Mouse (Mus musculus) hindbrain, embryonic 10.5 days (tissue): ENCODE data around the gene Lrrc25. TPM values are rescaled to one million over a fixed set of nuclear protein-coding genes. Genes with fewer than 3 reads are reported as not detected.
A peak's percentile ranks its signal among the peaks of the same experiment; 100 is the strongest.

Source experiments
- DNase-seq: peaks from one replicate; pipeline ENCODE4 v3.0.0-alpha.2; 2017; ENCODE audit warnings: low spot score
- H3K27ac ChIP-seq: fragments of 300-500 bp; sonication (generic); 2 replicates; pipeline ENCODE4 v1.5.1; 2016; ENCODE audit warnings: mild to moderate bottlenecking, moderate library complexity
- H3K27me3 ChIP-seq: fragments of 300-500 bp; sonication (generic); 2 replicates; pipeline ENCODE4 v1.6.1; 2016; ENCODE audit warnings: mild to moderate bottlenecking; ENCODE audit not compliant: poor library complexity, insufficient read depth, severe bottlenecking
- H3K36me3 ChIP-seq: fragments of 300-500 bp; sonication (generic); 2 replicates; pipeline ENCODE4 v1.6.1; 2016; ENCODE audit warnings: mild to moderate bottlenecking, moderate library complexity
- H3K4me1 ChIP-seq: fragments of 300-500 bp; sonication (generic); replicated peaks from 2 replicates; pipeline ENCODE4 v1.6.1; 2016; ENCODE audit warnings: mild to moderate bottlenecking
- H3K4me3 ChIP-seq: fragments of 300-500 bp; sonication (generic); 2 replicates; pipeline ENCODE4 v1.5.1; 2016; ENCODE audit warnings: mild to moderate bottlenecking, moderate library complexity
- H3K9me3 ChIP-seq: fragments of 300-500 bp; sonication (generic); 2 replicates; pipeline ENCODE4 v1.6.1; 2016; ENCODE audit warnings: mild to moderate bottlenecking, moderate library complexity
- WGBS: fragments of 180-500 bp; shearing (Covaris S2); methylation state at CpG from one replicate; pipeline ENCODE4 v1.1.7; 2016; 5-methylcytosine and 5-hydroxymethylcytosine counted together
- polyA plus RNA-seq: library from polyadenylated mRNA; unstranded; fragments of >200 nt; fragmentation: Nextera tagmentation; extraction: Ambion mirVana; gene quantifications from 2 replicates; pipeline ENCODE4 v1.2.1, GENCODE M21; 2016

Lrrc25 gene
- polyA plus RNA-seq, 1 experiment from 2014 or later = 1.6 TPM

- WGBS = 90% methylated on average over 13 of the region's 13 CpGs
- H3K27me3 ChIP-seq = peaks cover 45% of the 10 kb centered on the region
- H3K4me3 ChIP-seq = no peak overlapping the region
- DNase-seq = no peak
- peaks cover 10% of the 10 kb centered on the region for H3K9me3 ChIP-seq
- H3K27ac ChIP-seq = peak overlapping the region; percentile 87
- peaks cover 35% of the 10 kb centered on the region for H3K36me3 ChIP-seq
- H3K4me1 ChIP-seq = peaks cover 91% of the 10 kb centered on the region
Observed at GRCm38 (mm10) chr8:70602139-70602811, 13.7 kb upstream of the Lrrc25 start.

GRCm38 (mm10) chr8:70604558-70604957 is 11.4 kb upstream of the Lrrc25 start:
- 85% methylated on average over 7 of the region's 7 CpGs for WGBS
- Histone ChIP-seq H3K4me1 (peaks cover 91% of the 10 kb centered on the region), H3K36me3 (peaks cover 22% of the 10 kb centered on the region), H3K27ac (peak overlapping the region; percentile 66), H3K9me3 (peaks cover 10% of the 10 kb centered on the region), H3K4me3 (0 out of 2 replicates have a peak overlapping the region, but pooled peaks have one; percentile 7), H3K27me3 (peaks cover 46% of the 10 kb centered on the region)
- no peak for DNase-seq

- Histone ChIP-seq H3K36me3 (peaks cover 21% of the 10 kb centered on the region), H3K4me3 (peak overlapping the region; percentile 80; the same call in 1 of the 2 replicates), H3K9me3 (peaks cover 10% of the 10 kb centered on the region), H3K27me3 (peaks cover 40% of the 10 kb centered on the region), H3K4me1 (peaks cover 91% of the 10 kb centered on the region), H3K27ac (peak overlapping the region; percentile 94; the same call in 1 of the 2 replicates)
- 85% methylated on average over 9 of the region's 9 CpGs for WGBS
- DNase-seq = no peak
Observed at GRCm38 (mm10) chr8:70605871-70606779, 9.8 kb upstream of the Lrrc25 start.

GRCm38 (mm10) chr8:70606780-70607602 is 9.0 kb upstream of the Lrrc25 start:
- peak overlapping the region; percentile 80 for H3K4me3 ChIP-seq
- 66% methylated on average over 18 of the region's 18 CpGs for WGBS
- peaks cover 6% of the 10 kb centered on the region for H3K9me3 ChIP-seq
- H3K36me3 ChIP-seq = peaks cover 17% of the 10 kb centered on the region
- DNase-seq = no peak
- H3K4me1 ChIP-seq = peaks cover 91% of the 10 kb centered on the region
- peak overlapping the region; percentile 94 for H3K27ac ChIP-seq
- peaks cover 43% of the 10 kb centered on the region for H3K27me3 ChIP-seq

- H3K27me3 ChIP-seq = peaks cover 43% of the 10 kb centered on the region
- peaks cover 2% of the 10 kb centered on the region for H3K9me3 ChIP-seq
- H3K4me3 ChIP-seq = peak overlapping the region; percentile 80
- H3K4me1 ChIP-seq = peaks cover 85% of the 10 kb centered on the region
- H3K36me3 ChIP-seq = peaks cover 12% of the 10 kb centered on the region
- 32% methylated on average over 6 of the region's 6 CpGs for WGBS
- peak overlapping the region; percentile 94 for H3K27ac ChIP-seq
- no peak for DNase-seq
Observed at GRCm38 (mm10) chr8:70607603-70607897, 8.4 kb upstream of the Lrrc25 start.

GRCm38 (mm10) chr8:70607898-70608748 is 7.8 kb upstream of the Lrrc25 start:
- Histone ChIP-seq H3K36me3 (peaks cover 6% of the 10 kb centered on the region; the same call in 1 of the 2 replicates), H3K4me1 (peaks cover 80% of the 10 kb centered on the region), H3K4me3 (peak overlapping the region; percentile 80), H3K9me3 (no peaks in the 10 kb centered on the region; the same call in 1 of the 2 replicates), H3K27ac (peak overlapping the region; percentile 94), H3K27me3 (peaks cover 43% of the 10 kb centered on the region)
- WGBS = 2% methylated on average over 84 of the region's 84 CpGs
- peak; percentile 65 for DNase-seq

- no peak for DNase-seq
- Histone ChIP-seq H3K27ac (peak within 1 kb of the TSS; percentile 94), H3K9me3 (no peaks in the 10 kb centered on the region), H3K27me3 (peaks cover 42% of the 10 kb centered on the region), H3K4me1 (peaks cover 84% of the 10 kb centered on the region), H3K4me3 (peak within 1 kb of the TSS; percentile 80), H3K36me3 (0 out of 2 replicates have a peak, but pooled peaks cover 3% of the 10 kb centered on the region)
- WGBS = 7% methylated on average over 26 of the region's 26 CpGs
Observed at GRCm38 (mm10) chr8:70608749-70609367, 7.1 kb upstream of the Lrrc25 start, which contains the start of gene Ssbp4. Gene Ssbp4, minus strand, starts transcription at chr8:70608872.

- Histone ChIP-seq H3K9me3 (no peaks in the 10 kb centered on the region), H3K27me3 (peaks cover 37% of the 10 kb centered on the region), H3K27ac (peak overlapping the region; percentile 94), H3K36me3 (0 out of 2 replicates have a peak, but pooled peaks cover 3% of the 10 kb centered on the region), H3K4me3 (peak overlapping the region; percentile 80), H3K4me1 (peaks cover 80% of the 10 kb centered on the region)
- DNase-seq = peak; percentile 87
- WGBS = under 1% methylated on average over 39 of the region's 39 CpGs
Observed at GRCm38 (mm10) chr8:70609368-70609848, 6.5 kb upstream of the Lrrc25 start.

- Histone ChIP-seq H3K27ac (peak overlapping the region; percentile 94), H3K36me3 (no peaks in the 10 kb centered on the region), H3K4me3 (peak overlapping the region; percentile 80), H3K4me1 (peaks cover 75% of the 10 kb centered on the region), H3K27me3 (peaks cover 37% of the 10 kb centered on the region), H3K9me3 (no peaks in the 10 kb centered on the region)
- peak; percentile 88 for DNase-seq
- WGBS = 1% methylated on average over 45 of the region's 45 CpGs
Observed at GRCm38 (mm10) chr8:70609849-70610795, 5.8 kb upstream of the Lrrc25 start.
